Mouse (Mus musculus) thymus, adult 2 months (tissue): ENCODE results near the gene Olfr220.

Source experiments
- CTCF ChIP-seq: fragments of 200-500 bp; IDR thresholded peaks from 2 replicates; pipeline ENCODE4 v1.5.1; 2012; ENCODE audit warnings: mild to moderate bottlenecking, control low read depth, low read length, moderate library complexity, borderline replicate concordance; ENCODE audit not compliant: control insufficient read depth, poor library complexity, insufficient read depth; ENCODE audit errors: extremely low read depth
- POLR2A ChIP-seq: fragments of 200-500 bp; IDR thresholded peaks from 2 replicates; pipeline ENCODE4 v1.6.1; 2012; ENCODE audit warnings: mild to moderate bottlenecking, low read length, control low read depth, moderate library complexity; ENCODE audit not compliant: control insufficient read depth, poor library complexity, insufficient read depth; ENCODE audit errors: extremely low read depth

DNA sequence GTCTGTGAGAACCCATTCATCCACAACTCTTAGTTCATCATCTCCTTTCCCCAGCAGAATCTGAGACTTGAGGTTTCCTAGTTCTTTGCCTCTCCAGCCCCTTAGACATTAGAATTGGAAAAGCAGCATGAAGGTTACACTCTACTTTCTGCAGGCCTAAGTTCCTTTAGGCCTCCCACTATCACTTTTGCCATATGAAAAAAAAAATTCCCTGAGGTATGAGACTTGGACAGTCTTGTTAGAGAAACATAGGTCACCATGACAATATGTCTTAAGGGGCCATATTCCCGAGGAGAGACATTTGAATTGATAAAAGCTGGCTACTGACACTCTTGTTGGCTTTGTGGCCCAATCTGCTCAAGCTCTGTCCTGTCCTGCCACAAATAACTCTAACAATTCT is 18.1 kb upstream of the Olfr220 start, which contains the start of gene Olfr414:
- TF ChIP-seq CTCF = no peak
- TF ChIP-seq POLR2A = no peak
